Mouse (Mus musculus): ENCODE measurements around the gene Dnajb2.

GRCm38 (mm10) chr1:75261278-75261677 lies 25.1 kb downstream of the Dnajb2 start:
- TF ChIP-seq EP300 (optimal IDR thresholded peaks at IDR 0.05): no peak
- no peak for TF ChIP-seq CTCF (IDR thresholded peaks at IDR 0.05; ENCODE audit: low read depth)

Data from stomach, postnatal 0 days (tissue).